Mouse (Mus musculus) MEL (cell line): ENCODE results near the gene Trim16.

Experiments
- BHLHE40 ChIP-seq: IDR thresholded peaks from 2 replicates; pipeline ENCODE4 v1.6.1; 2012; ENCODE audit warnings: low read depth, mild to moderate bottlenecking, inconsistent platforms, low read length, improper control_type of control experiment, borderline replicate concordance
- CTCF ChIP-seq, 3 experiments: IDR thresholded peaks in 2 of 3; conservative IDR thresholded peaks in 1 of 3; 2 replicates each; pipeline ENCODE4 v1.5.1; 2011 to 2012; ENCODE audit warnings: low read length in 3 of 3, low read depth in 2 of 3, mild to moderate bottlenecking in 2 of 3, improper control_type of control experiment in 1 of 3, inconsistent platforms in 1 of 3, mixed read lengths in 1 of 3, moderate library complexity in 1 of 3; ENCODE audit not compliant: control insufficient read depth in 1 of 3, insufficient read depth in 1 of 3, poor library complexity in 1 of 3, severe bottlenecking in 1 of 3
- EP300 ChIP-seq, 2 experiments: IDR thresholded peaks; 2 replicates each; pipeline ENCODE4 v1.6.1; 2011; ENCODE audit warnings: improper control_type of control experiment in 2 of 2, low read length in 2 of 2, low read depth in 1 of 2, mild to moderate bottlenecking in 1 of 2
- GABPA ChIP-seq: IDR thresholded peaks from 2 replicates; pipeline ENCODE4 v1.6.1; 2012; ENCODE audit warnings: low read depth, mild to moderate bottlenecking, inconsistent platforms, low read length, improper control_type of control experiment, moderate library complexity
- KAT2A ChIP-seq: conservative IDR thresholded peaks from 2 replicates; pipeline ENCODE4 v1.6.1; 2012; ENCODE audit warnings: low read depth, low read length, improper control_type of control experiment, inconsistent platforms
- MAFK ChIP-seq: IDR thresholded peaks from 2 replicates; pipeline ENCODE4 v1.6.1; 2011; ENCODE audit warnings: low read depth, mild to moderate bottlenecking, low read length, improper control_type of control experiment, borderline replicate concordance
- MAX ChIP-seq: IDR thresholded peaks from 2 replicates; pipeline ENCODE4 v1.6.1; 2011; ENCODE audit warnings: low read length, improper control_type of control experiment
- NRF1 ChIP-seq: IDR thresholded peaks from 2 replicates; pipeline ENCODE4 v1.6.1; 2014; ENCODE audit warnings: low read depth, mild to moderate bottlenecking, inconsistent platforms, low read length, improper control_type of control experiment, moderate library complexity; ENCODE audit not compliant: poor library complexity, insufficient read depth, severe bottlenecking
- POLR2A ChIP-seq, 2 experiments: IDR thresholded peaks; 2 replicates each; pipeline ENCODE4 v1.6.1; 2011 to 2012; ENCODE audit warnings: low read length in 2 of 2, mild to moderate bottlenecking in 2 of 2, control low read depth in 1 of 2, improper control_type of control experiment in 1 of 2, low read depth in 1 of 2, moderate library complexity in 1 of 2; ENCODE audit not compliant: control insufficient read depth in 1 of 2, insufficient read depth in 1 of 2, poor library complexity in 1 of 2
- POLR2AphosphoS2 ChIP-seq: IDR thresholded peaks from 2 replicates; pipeline ENCODE4 v1.6.1; 2011; ENCODE audit warnings: low read length, improper control_type of control experiment
- RAD21 ChIP-seq: IDR thresholded peaks from 2 replicates; pipeline ENCODE4 v1.6.1; 2011; ENCODE audit warnings: mild to moderate bottlenecking, low read depth, low read length, improper control_type of control experiment
- TAL1 ChIP-seq: IDR thresholded peaks from 2 replicates; pipeline ENCODE4 v1.6.1; 2012; ENCODE audit warnings: mild to moderate bottlenecking, inconsistent platforms, low read length, moderate library complexity, mixed read lengths
- UBTF ChIP-seq: IDR thresholded peaks from 2 replicates; pipeline ENCODE4 v1.6.1; 2012; ENCODE audit warnings: low read depth, mild to moderate bottlenecking, inconsistent platforms, low read length, improper control_type of control experiment, moderate library complexity, borderline replicate concordance; ENCODE audit not compliant: insufficient read depth
- ZKSCAN1 ChIP-seq: IDR thresholded peaks from 2 replicates; pipeline ENCODE4 v1.6.1; 2012; ENCODE audit warnings: low read depth, mild to moderate bottlenecking, inconsistent platforms, low read length, improper control_type of control experiment, moderate library complexity

- TF ChIP-seq NRF1 (no peak), MAX (no peak), RAD21 (no peak), BHLHE40 (no peak), POLR2A (IDR thresholded peaks at IDR 0.05; ENCODE audit: control insufficient read depth in 1 of 2, insufficient read depth in 1 of 2, low read depth in 1 of 2, low read length in 2 of 2, poor library complexity in 1 of 2) (no peak), MAFK (no peak), TAL1 (no peak), ZKSCAN1 (no peak), GABPA (no peak), CTCF (IDR thresholded peaks at IDR 0.05 in 2 of 3, conservative IDR thresholded peaks at IDR 0.05 in 1 of 3; ENCODE audit: control insufficient read depth in 1 of 3, insufficient read depth in 1 of 3, low read depth in 2 of 3, low read length in 3 of 3, poor library complexity in 1 of 3, severe bottlenecking in 1 of 3) (no peak), POLR2AphosphoS2 (no peak), UBTF (no peak), EP300 (IDR thresholded peaks at IDR 0.05; ENCODE audit: low read depth in 1 of 2, low read length in 2 of 2) (no peak), KAT2A (no peak)
Measured at GRCm38 (mm10) chr11:62883407-62883806, 63.4 kb downstream of the Trim16 start.
